Mouse (Mus musculus) hematopoietic multipotent progenitor cell, adult 10-12 weeks (in vitro differentiated cells): ENCODE data around the gene Rit1. TPM values are rescaled to one million over a fixed set of nuclear protein-coding genes. Genes with fewer than 3 reads are reported as not detected.

Source experiments
- polyA plus RNA-seq: library from polyadenylated mRNA; stranded (reverse); fragments of >175 nt; gene quantifications from 2 replicates; pipeline ENCODE4 v1.2.3, GENCODE M21; 2012; ENCODE audit warnings: low replicate concordance

Rit1 gene
- polyA plus RNA-seq = 27.1 and 47.2 TPM in 2 replicates

DNA sequence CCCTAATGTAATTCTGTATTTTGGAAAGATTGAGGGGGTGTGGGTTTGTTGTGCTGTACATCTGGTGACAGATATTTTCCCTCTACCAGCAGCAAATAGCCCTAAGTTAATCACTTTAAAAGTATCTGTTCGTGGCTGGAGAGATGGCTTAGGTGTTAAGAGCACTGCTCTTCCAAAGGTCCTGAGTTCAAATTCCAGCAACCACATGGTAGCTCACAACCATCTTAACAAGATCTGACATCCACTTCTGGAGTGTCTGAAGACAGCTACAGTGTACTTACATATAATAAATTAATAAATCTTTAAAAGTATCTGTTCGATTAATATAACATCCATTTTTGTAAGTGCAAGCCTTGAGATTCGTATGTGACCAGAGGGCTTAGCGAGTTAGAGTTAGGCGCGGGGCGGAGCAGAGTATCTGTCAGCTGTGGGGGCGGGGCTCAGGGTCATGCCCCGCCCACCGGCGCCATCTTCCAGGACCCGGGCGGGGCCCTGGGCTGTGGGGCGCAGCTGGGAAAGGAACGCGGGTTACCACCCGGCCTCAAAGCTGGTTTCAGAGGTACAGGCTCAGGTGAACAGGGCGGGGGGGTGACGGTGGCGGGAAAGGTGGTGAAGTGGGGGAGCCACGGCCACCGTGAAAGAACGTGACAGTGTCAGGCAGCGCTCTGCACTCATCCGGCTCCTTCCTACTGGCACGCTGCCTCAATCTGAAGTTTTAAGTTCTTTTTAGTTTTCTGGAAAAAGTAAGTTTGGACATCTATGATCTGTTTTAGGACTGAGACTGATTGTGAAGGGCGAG, at the start of gene Rit1:
Gene Rit1 (plus strand): TSS at position 440 of the 799 bp plus-strand sequence.

DNA sequence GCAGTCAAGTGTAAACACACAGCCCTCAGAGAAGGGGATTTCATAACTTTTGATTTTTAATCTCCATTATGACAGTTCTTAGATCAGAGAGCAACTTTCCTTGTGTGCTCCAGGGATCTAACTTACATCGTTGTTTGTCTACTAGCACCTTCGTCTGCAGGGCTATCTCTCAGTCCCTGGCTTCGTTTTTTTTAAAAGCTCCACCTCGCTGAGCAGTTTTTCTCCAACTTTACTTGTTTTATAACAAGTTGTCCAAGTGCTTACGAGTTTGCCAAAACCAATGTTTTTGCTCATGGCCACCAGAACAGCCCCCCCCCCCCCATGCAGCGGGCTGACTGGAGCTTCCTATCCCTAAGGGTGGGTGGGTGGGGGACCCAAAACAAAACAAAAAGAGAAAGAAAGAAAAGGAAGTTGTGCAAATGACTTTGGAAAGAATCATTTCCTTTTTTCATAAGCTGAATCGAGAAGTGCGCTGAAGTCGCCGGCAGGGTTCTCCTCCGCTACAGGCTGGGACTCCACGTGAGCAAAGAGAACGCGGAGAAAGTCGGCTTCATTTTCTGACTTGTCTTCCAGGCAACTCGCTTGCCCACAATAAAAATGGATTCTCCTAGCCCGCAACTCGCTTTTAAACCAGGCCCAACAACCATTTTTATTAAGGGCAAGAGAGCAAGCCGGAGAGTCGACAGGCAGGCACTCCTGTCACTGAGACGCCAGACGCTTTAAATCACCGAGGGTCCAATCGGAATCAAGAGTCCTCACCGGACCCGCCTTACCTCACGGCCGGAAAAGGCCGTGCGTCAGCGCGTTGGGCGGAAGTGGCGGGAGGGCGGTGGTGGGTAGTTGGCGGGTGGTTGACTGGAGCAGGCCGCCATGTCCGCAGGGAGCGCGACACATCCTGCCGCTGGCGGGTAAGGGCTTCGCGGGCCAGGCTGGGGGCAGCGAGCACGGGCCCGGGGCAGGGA, 31.4 kb upstream of the Rit1 start, which contains the start of gene Khdc4:
Gene Khdc4 (plus strand): TSS at position 824 of the 962 bp plus-strand sequence.

DNA sequence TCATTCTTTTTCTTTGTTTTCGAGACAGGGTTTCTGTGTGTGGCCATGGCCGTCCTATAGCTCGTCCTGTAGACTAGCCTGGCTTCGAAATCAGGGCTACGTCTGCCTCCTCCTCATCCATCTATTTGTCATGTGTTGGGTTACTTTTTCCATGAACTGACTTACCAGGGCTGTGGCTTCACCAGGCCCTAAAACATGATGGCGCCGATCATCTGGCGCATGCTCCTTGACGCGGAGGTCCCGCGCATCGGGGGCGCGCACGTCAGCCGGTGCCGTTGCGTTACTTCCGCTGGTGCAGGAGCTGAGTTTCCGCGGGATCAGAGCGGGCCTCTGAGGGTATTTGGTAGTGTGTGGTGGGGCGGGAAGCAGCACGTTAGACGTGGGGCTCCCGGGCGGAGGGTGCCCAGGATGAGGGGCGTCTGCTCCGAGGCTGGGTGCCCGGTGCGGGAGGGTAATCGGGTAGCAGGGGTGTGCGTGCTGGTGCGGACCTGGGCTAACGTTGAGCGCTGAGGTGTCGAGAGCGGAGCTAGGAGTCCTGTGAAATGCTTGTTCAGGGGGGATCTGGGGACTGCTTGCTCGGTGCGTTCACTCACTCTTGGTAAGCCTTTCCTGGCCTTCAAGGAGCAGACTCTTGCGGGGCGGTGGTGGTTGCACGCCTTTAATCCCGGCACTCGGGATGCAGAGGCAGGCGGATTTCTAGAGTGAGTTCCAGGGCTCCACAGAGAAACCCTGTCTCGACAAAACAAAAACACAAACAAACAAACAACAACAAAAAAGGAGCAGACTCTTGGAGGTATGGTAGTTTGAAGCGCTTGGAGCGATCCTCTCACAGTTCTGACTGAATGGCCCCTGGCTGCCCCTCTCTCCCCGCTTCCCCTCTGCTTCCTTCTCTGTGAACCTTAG, 58.6 kb downstream of the Rit1 start, which contains the start of gene Syt11:
Gene Syt11 (minus strand): TSS at position 226 of the 903 bp plus-strand sequence.

Other genes starting within 250 kb of the Rit1 start
- gene Lmna, start 206.9 kb upstream of the Rit1 start, polyA plus RNA-seq = 37.6 and 43.2 TPM in 2 replicates
- 1.2 and 1.6 TPM in 2 replicates for gene Mex3a, start 184.4 kb upstream of the Rit1 start, polyA plus RNA-seq
- 0.21 TPM in 1 of 2 replicates, not detected in the other for gene Rab25, start 168.5 kb upstream of the Rit1 start, polyA plus RNA-seq
- 34.9 and 125 TPM in 2 replicates for gene Lamtor2, start 163.8 kb upstream of the Rit1 start, polyA plus RNA-seq
- gene Ubqln4, start 163.1 kb upstream of the Rit1 start, polyA plus RNA-seq = 40.8 and 50.4 TPM in 2 replicates
- gene Ssr2, start 141.0 kb upstream of the Rit1 start, polyA plus RNA-seq = 19.9 and 162 TPM in 2 replicates
- gene Arhgef2, start 110.9 kb upstream of the Rit1 start, polyA plus RNA-seq = 309 and 746 TPM in 2 replicates
- not detected in 2 replicates for gene Rxfp4, start 63.7 kb upstream of the Rit1 start, polyA plus RNA-seq
- gene Khdc4, start 31.0 kb upstream of the Rit1 start, polyA plus RNA-seq = 21.4 and 31.5 TPM in 2 replicates
- 5.3 and 8.0 TPM in 2 replicates for gene Syt11, start 58.3 kb downstream of the Rit1 start, polyA plus RNA-seq
- 8.8 and 14.5 TPM in 2 replicates for gene Gon4l, start 118.4 kb downstream of the Rit1 start, polyA plus RNA-seq
- 12.0 and 14.3 TPM in 2 replicates for gene Msto1, start 197.2 kb downstream of the Rit1 start, polyA plus RNA-seq
- 5.1 and 8.2 TPM in 2 replicates for gene Ash1l, start 233.8 kb downstream of the Rit1 start, polyA plus RNA-seq
- 43.7 and 77.3 TPM in 2 replicates for gene Dap3, start 234.3 kb downstream of the Rit1 start, polyA plus RNA-seq